Mouse (Mus musculus) embryonic fibroblast, embryonic 13.5 days (primary cell): Measurements from ENCODE around the gene Xkr7.

Experiments
- CTCF ChIP-seq: IDR thresholded peaks from 2 replicates; pipeline ENCODE4 v1.5.1; 2011; ENCODE audit warnings: mild to moderate bottlenecking, control low read depth, low read length, moderate library complexity, borderline replicate concordance; ENCODE audit not compliant: insufficient read depth
- POLR2A ChIP-seq: IDR thresholded peaks from 2 replicates; pipeline ENCODE4 v1.6.1; 2011; ENCODE audit warnings: low read depth, mild to moderate bottlenecking, control low read depth, low read length, moderate library complexity

DNA sequence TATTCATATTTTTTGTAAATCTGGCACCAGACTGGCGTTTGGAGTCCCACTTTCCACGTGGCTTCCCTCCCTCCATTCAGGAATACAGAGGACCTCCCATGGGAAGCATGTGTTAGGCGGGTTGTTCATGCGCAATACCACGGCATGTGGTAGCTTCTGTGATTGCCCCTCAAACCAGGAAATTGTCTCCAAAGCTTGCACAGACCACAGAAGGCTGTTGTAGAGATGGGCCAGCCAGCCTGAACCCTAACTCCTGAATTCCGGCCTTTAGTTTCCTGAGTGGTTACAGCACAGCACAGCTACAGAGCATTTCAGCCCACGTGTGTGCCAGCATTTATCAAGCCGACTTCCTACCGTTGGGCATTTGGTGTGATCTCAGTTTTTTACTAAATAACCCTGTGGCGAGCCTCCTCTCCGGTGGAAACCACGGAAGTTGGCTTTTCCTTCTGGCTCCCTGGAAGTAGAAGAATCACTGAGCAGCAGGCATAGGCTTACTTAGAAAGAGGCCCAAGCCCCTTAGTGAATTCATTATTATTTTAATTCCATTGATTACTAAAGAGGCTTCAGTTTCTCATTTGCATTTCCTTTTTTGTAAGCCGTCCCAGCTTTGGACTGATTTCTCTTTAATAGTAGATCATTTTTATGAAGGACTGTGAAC, 27.8 kb upstream of the Xkr7 start:
- TF ChIP-seq CTCF (no peak), POLR2A (no peak)
